Mouse (Mus musculus) thymus, postnatal 14 days (tissue): Measurements from ENCODE around the gene Pde11a.
A peak's percentile ranks its signal among the peaks of the same experiment; 100 is the strongest.
"Not testable (repeated sequence)": the region's sequence is repeated elsewhere in the genome, so short reads cannot be mapped to it uniquely, and the experiment has no call there.

ENCODE experiments used
- DNase-seq: peaks from one replicate; pipeline ENCODE4 v3.0.0; 2021

The Pde11a gene

DNA sequence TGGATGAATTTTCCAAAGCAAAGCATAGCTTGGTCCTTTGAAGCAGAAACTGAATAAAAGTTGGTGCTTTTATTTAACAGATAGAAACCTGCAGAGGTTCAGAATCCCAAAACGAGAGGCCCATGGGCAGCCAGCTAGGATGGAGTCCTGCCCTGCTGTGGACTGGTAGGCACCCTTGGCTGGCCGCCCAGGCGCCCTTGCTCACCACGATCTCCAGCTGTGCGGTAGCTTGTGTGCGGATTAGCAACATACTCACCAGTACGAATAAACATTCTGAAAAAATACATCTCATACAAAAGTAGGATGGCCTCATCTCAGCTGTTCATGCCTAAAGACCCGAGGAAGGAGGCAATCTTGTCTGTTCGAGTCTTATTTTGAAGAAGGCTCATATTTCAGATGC is 350.8 kb downstream of the Pde11a start:
- no peak for DNase-seq

DNA sequence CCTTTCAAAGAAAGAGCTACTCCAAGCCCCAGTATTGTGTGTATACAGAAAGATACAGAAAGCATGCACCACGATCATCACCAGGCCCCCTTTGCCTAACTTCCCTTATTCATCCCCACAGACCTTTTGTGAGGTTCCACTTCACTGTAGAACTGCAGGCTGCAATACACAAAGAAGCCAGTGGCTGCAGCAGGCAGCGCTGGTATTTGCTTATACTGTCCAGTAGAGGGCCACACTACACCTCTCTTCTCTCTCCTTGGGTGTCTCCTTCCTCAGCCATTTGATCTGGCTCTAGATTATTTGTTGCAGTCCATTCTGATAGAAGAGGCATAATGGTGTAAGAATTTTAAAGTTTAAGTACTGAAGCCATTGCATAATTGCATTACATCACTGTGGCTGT is 353.4 kb downstream of the Pde11a start:
- DNase-seq, result peak; percentile 58

DNA sequence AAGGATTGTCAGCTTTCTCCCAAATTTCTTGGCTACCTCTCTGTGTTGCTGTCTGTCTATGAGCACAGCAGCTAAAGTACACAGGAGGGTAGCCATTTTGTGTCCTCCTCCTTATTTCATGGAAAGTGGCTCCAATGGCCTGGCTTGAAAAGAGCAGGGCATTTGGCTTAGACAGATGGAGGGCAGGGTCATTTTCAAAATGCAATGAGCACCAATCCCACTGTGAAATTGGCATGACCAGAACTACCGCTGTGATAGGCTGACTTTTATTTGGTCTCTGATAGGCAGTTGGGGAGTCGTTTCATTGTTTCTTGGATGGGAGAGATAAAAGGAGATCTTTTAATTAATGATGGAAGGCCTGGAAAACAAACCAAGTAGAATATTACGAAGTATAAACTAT is 354.7 kb downstream of the Pde11a start:
- DNase-seq, result no peak

DNA sequence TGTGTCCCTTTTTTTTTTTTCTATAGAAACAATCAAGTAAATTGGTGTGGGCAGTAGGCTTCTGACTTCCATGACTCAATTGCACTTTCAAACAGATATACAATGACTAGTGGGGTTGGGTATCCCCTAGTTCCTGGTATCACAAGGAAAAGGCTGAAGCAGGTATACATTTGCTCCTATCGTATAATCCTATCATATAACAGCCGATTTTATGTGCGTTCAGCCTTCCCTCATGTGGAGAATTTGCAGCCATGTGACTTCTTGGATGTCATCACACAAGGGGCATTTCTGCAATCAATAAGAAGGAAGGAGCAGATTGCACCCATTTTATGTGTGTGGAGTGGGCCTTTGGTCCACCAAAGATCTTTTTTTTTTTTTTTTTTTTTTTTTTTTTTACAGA is 355.5 kb downstream of the Pde11a start:
- no peak for DNase-seq

DNA sequence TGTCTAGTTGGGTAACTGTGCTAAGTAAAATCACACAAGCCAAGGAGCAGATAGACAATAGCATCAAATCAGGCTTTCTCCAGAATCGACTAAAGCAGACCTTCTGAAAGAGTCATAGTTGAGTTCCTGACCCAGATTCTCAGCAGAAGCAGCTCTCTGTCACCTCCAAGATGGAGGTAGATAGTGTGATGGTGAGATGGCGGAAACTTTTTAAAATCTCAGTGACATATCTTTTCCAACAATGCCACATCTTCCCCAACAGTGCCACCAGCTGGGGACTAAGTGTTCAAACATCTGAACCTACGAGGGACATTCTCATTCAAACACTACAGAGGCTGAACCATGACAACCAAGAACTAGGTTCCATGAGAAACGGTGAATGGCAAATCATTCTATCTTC is 355.9 kb downstream of the Pde11a start:
- DNase-seq, result no peak

DNA sequence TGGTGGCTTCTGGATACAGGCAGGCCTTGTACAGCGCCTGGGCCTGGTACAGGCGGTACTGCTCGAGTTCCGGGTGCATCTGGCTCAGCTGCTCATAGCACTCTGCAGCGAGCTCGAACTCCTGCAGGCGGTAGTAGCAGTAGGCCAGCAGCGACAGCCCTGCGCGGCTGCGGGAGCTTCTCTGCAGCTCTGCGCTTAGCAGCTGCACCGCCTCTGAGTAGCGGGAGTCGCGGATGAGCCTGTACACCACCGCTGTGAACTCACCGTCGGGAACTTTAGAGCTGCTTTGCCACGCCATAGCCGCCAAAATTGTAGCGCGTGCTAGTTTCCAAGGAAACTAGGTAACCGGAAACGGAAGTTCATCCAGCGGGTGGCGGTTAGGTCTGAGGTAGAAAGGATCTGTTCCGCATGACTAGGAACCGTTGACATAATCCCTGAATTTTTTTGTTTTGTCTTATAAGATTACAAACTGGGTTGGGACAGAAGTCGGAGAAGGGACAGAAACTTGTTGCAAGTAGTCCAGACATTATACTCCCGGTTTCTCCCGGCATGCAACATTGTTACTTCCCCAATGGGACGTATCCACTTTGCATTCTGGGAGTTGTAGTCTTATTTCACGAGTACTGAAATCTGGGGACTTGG is 357.0 kb downstream of the Pde11a start, which contains the start of gene Ttc30a1:
Gene Ttc30a1 (minus strand): TSS at position 528 of the 642 bp plus-strand sequence.
- peak; percentile 80 for DNase-seq

DNA sequence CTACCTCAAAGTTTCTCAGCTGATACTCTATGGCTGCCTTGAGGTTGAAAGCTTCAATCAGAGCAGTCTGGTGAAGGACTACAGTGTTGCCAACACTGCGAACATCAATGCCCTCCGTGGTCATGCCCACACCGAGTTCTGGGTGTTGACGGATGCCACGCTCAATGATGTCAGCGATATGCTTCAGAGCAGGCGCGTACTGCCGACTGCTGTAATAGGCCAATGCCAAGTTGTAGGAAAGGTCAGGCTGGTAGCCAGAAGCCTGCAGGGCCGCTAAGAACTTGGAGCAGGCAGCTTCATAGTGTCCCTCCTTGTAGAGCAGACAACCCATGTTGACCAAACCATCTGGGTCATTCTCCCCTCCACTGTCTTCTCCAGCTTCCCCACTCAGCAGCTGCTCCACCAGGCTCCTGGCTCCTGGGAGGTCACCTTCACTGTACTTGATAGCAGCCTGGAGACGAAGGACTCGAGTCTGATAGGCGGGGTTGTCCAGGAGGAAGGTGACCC is 357.6 kb downstream of the Pde11a start:
- not testable (repeated sequence) for DNase-seq

DNA sequence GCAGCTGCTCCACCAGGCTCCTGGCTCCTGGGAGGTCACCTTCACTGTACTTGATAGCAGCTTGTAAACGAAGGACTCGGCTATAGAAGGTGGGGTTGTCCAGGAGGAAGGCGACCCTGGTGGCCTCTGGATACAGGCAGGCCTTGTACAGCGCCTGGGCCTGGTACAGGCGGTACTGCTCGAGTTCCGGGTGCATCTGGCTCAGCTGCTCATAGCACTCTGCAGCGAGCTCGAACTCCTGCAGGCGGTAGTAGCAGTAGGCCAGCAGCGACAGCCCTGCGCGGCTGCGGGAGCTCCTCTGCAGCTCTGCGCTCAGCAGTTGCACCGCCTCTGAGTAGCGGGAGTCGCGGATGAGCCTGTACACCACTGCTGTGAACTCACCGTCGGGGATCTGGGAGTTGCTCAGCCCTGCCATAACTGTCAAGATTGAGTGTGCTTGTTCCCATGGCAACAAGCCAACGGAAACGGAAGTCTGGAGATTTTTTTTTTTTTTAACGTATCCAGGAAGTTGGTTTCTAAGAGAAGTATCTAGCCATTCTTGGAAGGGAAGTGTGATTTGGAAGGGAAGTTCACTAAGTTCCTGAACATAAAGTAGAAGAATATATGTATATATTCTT is 360.7 kb downstream of the Pde11a start, which contains the start of gene Ttc30a2:
Gene Ttc30a2 (minus strand): TSS at position 419 of the 617 bp plus-strand sequence.
- peak; percentile 47 for DNase-seq

DNA sequence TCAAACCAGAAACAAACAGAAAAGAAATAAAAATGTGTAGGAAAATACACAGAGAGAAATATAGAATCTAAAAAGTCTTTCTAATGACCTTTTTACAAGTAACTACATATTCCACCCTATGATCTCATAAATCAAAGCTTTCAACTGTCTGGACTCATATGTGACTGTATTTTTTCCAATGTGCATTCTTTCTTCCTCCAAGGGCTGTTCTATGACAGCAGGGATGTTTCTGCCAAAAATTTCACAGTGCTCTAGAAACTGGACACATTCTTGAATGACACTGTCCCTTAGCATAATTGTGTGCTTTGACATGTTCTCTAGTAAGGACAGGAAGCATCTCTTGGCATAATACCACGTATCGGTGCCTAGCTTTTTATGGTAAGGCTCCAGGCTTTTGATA is 362.5 kb downstream of the Pde11a start:
- not testable (repeated sequence) for DNase-seq

DNA sequence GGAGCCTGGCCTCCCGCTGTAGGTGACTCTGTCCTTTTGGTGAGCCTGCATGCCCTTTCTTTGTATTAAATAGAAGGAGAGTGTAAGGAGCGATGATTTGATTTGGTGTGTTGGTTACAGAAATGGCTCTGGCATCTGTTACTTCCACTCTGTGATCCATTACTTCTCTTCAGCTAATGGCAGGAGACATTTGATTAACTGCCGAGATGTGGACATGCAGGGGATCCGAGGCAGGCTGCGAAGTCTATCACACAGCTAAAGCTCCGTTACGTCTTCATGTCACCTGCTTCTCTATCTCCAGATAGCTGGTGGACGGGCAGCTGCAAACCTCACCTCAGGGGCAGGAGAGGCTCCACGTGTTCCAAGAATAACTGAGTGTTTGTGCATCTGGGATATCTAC is 364.4 kb downstream of the Pde11a start:
- no peak for DNase-seq

DNA sequence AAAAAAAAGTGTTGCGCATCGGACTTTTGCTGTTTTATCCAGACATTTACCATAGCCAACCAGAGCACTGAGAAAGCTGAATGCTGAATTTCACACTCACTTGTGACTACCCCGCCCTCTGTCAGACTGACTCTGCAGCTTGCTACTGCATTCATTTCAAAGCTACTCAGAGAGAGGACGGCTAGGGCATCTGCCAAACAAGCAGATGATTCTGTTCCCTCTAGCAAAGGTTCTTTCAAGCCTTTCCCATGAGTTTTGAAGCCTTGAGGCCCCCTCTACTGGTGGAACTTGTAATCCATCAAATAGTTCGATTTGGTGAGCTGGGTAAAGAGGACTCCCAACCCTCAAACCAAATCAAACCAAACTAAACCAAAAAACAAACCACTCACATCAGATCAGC is 373.6 kb downstream of the Pde11a start:
- peak; percentile 69 for DNase-seq

DNA sequence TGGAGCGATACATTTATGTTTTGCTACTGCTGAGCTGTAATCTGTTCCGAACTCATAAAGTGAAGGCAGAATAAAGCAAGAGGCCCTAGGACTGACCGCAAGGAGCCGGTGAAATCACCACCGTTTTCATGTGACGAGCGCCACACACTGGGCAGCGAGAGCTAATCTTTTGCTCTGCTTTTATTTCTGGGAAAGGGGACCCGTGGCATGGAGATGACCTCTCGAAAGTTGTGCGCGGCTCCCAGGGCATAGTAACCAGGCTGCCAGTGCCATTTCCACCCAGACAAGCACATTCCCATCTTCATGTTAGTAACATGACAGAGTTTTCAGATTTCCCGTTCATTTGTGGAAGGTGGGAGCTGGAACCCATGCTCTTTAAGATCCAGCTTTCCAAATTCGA is 374.1 kb downstream of the Pde11a start:
- DNase-seq, result peak; percentile 17

DNA sequence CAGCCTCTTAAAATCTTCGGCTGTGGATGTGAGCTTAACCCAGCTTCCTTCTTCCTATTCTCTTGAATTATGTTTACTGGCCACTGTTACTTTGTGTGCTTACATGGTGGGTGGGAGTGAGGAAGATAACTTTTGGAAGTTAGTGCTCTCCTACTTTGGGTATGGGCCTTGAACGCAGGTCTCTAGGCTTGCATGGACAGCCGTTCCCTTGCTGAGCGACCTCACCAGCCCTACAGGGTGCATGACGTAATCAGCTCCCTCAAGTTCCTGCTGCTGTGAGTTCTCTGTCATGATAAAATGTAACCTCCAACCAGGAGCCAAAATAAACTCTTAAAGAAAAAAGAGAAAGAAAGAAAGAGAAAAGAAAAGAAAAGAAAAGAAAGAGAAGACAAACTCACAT is 374.5 kb downstream of the Pde11a start:
- no peak for DNase-seq

DNA sequence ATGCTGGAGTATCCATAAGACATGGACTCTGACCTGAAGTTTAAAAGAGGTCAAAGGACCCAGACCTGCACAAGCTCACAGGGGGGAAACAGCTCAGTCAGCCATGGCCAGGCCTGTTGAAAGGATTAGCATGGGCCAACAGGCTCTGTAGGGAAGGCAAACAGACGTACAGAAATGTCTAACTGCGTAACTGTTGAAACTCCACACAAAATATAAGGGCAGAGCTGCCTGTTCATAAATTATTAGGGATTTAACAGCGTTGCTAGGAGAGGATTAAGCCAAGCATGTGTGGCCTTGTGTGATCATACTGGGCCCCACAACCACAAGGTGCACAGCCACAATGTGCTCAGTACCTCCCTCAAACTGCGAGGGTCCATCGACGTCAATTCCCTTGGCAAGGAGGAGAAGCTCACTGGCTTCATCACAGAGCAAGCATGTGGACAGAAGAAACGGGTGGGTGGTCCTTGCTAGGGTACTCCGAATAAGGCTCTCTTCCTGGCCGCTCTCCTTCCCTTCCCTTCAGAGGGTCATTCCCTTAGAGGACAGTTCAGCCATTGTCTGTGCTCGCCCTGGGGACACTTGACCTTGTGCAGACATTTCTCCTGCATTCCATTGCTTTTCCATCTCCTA is 375.2 kb downstream of the Pde11a start:
- no peak for DNase-seq

DNA sequence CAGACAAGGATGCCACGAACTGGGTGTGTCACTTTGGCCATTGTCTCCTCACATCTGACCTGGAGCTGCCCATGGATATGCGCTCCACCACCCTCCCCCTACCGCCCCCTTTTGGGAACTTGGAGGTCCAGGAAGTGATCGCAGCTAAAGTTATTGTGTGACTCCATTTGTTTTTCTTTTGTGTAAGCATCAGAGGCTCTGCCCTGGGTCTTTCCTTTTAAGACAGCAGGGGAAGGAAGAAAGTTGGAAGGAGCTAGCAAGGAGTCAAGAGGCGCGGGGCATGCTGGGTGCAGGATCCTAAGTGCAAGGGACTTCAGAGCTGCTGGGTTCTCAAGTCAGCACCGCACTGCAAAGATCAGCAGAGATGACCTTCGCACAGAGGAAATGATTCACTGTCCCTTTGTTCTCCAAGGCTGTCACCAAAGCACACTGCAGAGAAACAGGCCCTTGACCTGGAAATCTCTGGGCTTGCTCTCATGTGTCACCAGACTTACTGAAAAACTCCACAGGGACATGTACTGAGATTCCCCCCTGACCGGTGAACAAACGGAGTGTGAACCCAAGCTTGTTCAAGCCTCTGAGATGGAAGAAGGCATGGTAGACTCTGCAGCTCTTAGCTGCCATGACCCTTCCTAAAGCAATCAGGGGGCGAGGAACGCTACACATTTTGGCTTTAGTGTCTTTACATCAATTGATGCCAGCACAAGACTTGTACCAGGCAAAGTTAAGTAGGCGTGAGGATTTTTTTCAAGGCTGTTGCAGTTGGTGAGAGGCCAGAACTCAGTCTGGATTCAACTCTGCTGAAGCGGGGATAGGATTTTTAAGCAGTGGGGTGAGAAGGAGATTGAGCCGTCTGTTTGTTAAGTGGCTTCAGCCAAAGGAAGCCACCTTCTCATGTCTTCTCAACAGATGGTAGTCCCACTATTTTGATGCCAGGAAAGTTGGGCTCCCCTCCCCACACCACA is 377.9 kb downstream of the Pde11a start:
- no peak for DNase-seq

DNA sequence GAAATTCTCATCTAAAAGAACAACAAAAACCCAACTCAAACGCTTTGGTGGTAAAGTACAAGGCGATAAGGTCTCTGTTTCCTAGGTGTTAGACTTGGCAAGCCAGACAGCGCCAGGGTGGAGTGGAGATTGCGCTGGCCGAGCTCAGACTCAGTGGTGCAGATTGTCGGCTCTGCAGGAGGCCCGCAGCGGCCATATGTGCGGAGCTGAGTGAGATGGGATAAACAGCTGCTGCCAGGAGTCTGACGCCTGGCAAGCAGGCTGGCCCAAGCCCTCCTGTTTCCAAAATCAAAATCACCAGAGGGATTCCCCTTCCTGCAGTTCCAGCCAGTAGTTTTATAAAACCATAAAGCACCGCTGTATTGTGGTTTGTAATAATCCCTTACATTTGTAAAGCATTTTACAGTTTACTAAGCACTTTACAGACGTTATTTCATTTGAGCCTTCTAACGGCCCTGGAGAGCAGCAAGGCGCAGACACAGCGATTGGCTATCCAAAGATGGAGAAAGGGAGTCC is 378.7 kb downstream of the Pde11a start:
- DNase-seq, result no peak

DNA sequence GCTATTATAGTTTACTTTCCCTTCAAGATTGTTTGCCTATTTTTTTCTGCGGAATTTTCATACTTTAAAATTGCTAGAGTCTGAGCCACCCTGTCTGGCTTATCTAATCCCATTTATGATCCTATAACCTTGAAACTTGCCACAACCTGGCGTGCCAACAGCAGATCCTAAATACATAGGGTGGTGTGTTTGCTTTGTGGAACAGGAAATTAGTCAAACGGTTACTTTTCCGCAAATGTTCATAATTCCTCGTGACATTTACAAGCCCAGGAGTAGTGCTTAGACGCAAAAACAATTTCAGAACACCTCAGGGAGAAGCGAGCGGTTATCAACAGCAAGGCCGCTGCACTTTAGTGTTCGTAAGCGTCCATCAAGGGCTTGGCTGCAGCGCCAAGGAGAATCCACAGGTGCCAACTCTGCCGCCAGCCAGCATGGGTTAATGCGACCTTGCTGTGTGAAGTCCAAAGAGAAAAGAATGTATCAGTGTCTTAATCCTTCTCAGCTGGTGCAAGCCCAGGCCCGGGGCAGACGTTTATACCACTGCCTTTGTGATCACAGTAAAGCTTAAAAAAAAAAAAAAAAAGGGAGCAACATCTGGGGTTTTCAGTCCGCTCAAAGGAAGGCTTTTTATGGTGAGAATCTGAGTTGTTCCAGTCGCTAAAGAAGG is 379.3 kb downstream of the Pde11a start:
- no peak for DNase-seq

DNA sequence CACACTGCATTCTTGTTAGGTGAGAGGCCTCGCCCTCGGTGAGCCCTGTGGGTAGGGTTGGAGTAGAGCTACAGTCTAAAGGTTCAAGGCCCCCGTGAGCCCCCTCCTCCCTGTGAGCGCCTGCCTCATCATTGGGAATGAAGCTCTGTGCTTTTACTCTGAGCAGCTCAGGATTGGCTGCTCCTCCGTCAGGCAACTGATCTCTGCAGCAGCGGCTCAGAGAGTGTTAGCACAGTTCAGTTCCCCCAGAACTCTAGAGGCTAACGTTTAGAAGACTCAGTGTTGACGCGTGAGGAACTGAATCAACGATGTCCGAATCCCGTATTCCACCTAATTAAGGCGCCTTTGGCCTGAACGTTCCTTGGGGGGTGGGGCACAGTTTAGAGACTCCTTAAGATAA is 382.9 kb downstream of the Pde11a start:
- DNase-seq, result no peak

DNA sequence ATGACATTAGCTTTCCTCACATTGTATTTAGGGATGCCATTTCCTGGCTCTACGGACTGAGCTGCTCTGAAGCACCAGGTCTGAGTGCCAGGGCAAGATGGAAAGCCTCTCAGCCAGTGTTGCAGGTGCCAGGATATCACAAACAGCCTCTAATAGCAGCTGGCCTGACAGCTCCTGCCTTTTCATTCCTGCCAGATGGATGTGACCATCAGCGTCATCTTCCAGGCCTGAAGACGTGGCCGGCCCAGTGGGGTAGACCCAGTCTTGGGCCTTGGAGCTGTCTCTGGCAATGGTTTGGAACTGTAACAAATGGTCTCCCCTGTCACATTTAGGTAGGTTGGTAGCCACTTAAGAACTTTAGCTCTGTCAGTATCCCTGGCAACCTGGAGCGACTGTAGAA is 385.3 kb downstream of the Pde11a start:
- DNase-seq, result no peak

DNA sequence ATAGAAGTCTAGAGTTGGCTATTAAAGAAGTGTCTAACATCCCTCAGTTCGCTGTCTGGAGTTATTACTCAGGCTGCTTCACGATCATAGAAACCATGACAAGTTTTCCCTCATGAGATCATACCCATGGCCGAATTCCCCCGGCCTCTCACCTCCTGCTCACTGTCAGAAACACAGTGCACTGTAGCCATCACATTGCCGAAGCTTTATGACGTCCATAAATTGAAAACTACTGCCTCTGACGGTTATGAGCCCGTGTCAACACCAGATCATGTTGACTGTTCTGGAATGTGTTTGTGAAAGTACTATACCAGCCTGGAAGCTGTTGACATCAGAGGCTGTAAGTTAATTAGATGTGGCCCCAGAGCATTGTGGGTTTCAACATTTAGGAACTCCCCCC is 387.9 kb downstream of the Pde11a start:
- DNase-seq, result no peak
